Mouse (Mus musculus) subcutaneous adipose tissue, adult 2 months (tissue): ENCODE measurements around the gene Ccnd3. TPM values are rescaled to one million over a fixed set of nuclear protein-coding genes. Genes with fewer than 3 reads are reported as not detected.

Source experiments
- polyA plus RNA-seq: library from polyadenylated mRNA; depleted of rRNA; stranded (reverse); fragments of >200 nt; gene quantifications from 2 replicates; pipeline ENCODE4 v1.2.3, GENCODE M21; 2012; ENCODE audit warnings: low replicate concordance; rRNA removed

Ccnd3 gene
- polyA plus RNA-seq = 165 and 189 TPM in 2 replicates

DNA sequence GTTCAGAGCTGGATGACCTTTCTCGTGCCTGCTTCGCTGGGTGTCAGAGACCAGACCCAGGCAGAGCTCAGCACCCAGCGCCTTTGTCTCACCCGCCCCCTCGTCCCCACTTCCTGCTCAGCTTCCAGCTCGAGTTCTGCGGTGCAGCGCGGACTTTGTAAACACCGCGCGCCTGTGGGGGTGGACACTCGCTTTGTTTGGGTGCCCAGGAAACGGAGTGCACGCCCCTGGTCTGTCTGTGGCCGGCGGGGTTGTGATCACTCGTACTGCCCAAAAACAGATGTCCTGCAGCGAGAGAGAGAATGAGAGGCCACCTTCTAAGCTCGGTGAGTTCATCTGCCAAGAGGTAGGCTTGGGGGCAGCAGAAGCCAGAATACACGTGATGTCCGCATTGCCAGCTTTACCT is at the start of gene Ccnd3:
Ccnd3 (plus strand) TSS at position 111 of the 406 bp plus-strand sequence.

DNA sequence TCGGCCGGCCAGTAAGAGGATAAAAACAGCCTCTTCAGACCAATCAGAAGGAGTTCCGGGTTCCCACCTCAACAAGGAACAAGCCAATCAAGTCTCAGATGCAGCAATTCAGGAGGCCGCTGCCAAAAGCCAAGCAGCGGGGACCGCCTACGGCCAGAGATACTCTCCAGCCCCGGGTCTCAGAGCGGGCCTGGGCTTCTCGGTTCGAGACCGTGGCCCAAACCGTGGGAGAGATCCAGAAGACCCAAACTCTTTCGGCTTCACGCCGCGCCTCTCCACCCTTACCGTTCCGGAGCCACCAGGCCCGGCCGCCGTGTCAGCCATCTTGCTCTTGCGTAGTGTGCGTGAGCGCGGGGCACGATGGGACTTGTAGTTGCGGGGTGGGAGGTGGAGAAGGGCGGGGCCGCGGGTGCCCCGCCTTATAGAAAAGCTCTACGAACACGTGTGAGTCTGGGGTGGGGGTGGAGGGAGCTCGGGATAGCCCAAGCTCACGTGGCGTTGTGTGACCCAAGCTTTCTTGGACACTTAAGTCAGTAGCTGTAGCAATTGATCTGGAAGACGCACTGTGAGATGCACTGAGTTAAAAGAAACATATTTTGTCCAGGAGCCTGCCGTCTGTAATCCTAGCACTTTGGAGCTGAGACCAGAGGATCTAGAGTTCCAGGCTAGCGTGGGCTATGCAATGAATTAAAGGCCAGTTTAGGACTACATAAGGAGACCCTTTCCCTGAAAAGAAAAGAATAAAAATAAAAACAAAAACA is 2.7 kb upstream of the Ccnd3 start, which contains the start of gene Taf8:
Taf8 (minus strand) TSS at position 347 of the 761 bp plus-strand sequence.

DNA sequence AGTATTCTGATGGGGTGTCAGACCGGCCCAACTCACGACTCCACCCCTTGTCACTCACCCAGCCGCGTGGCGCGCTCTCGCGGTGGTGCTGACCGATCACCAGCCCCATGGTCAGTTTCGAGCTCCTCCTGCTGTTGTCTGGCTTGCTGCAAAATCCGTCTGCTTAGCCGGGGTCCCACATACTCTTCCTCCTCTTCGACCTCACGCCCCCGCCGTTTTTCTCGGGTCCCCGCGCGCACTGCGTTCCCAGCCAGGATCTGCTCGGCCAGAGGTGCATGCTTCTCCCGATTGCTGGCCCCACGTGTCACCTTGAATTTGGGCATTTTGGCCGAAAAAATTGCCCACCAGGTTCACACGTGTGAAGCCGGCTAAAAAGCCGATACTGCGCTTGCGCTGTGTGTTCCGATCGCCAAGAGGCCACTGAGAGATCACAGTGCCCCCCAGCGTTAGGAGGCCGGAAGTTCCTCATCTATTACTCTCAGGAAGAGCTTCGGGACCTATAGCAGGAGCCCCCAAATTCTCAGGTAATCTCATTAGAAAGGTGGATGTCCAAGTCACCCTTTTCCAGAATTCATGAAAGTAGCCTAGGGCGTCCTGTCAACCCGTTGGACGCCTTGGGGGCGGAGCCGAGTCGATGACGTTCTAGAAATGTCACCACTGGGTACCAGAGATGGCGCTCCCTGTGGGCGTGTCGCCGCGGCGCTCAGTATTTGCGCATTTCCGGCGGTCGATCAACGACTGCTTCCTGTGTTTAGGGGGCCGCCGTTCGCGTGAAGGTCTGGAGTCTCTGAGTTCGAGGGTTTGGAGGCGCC is 106.2 kb downstream of the Ccnd3 start, which contains the start of the genes Bysl, Med20 and Gm20517:
Bysl (minus strand) TSS at position 644 of the 812 bp plus-strand sequence.
Med20 (plus strand) TSS at position 734 of the 812 bp plus-strand sequence.
Gm20517 (plus strand) TSS at position 741 of the 812 bp plus-strand sequence.

DNA sequence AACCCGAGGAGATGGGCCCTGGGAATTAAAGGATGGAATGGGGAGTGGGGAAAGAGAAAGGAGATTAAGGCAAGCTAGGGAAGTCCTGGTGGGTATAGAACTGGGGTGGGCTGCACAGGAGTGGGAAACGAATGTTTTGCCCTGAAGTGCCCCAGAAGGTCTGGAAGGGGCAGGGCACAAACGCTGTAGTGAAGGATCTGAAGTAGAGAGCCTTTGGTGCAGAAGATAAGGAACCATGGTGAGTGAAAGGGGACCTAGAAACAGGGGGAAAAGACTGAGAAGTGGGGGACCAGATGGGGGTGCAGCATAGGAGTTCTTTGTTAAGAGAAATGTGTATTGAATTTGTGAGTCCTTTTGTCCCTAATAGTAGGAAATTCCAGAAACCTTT is 125.8 kb downstream of the Ccnd3 start, which contains the start of gene Usp49:
Usp49 (plus strand) TSS at position 13 of the 388 bp plus-strand sequence.

Other genes starting within 250 kb of the Ccnd3 start
- gene Mrps10, start 136.2 kb upstream of the Ccnd3 start, polyA plus RNA-seq = 31.0 and 34.9 TPM in 2 replicates
- gene Guca1b, start 119.7 kb upstream of the Ccnd3 start, polyA plus RNA-seq = 0.75 and 2.6 TPM in 2 replicates
- gene Guca1a, start 104.5 kb upstream of the Ccnd3 start, polyA plus RNA-seq = 1.5 and 5.1 TPM in 2 replicates
- 1.6 and 4.0 TPM in 2 replicates for gene AI661453, start 68.4 kb upstream of the Ccnd3 start, polyA plus RNA-seq
- 0.06 and 0.39 TPM in 2 replicates for gene 1700001C19Rik, start 67.7 kb upstream of the Ccnd3 start, polyA plus RNA-seq
- 25.0 and 34.5 TPM in 2 replicates for gene Taf8, start 2.8 kb upstream of the Ccnd3 start, polyA plus RNA-seq
- gene Bysl, start 106.4 kb downstream of the Ccnd3 start, polyA plus RNA-seq = 12.1 and 16.8 TPM in 2 replicates
- 30.1 and 35.1 TPM in 2 replicates for gene Med20, start 106.5 kb downstream of the Ccnd3 start, polyA plus RNA-seq
- 0.92 and 3.5 TPM in 2 replicates for gene Gm20517, start 106.5 kb downstream of the Ccnd3 start, polyA plus RNA-seq
- gene Usp49, start 125.6 kb downstream of the Ccnd3 start, polyA plus RNA-seq = 10.6 and 11.0 TPM in 2 replicates
- gene Tomm6, start 183.3 kb downstream of the Ccnd3 start, polyA plus RNA-seq = 108 and 152 TPM in 2 replicates
- 13.8 and 15.6 TPM in 2 replicates for gene Frs3, start 184.0 kb downstream of the Ccnd3 start, polyA plus RNA-seq
- gene Gm21981, start 189.4 kb downstream of the Ccnd3 start, polyA plus RNA-seq = 2.8 and 5.5 TPM in 2 replicates
- 7.4 and 9.1 TPM in 2 replicates for gene Prickle4, start 189.7 kb downstream of the Ccnd3 start, polyA plus RNA-seq
- 0.50 and 0.56 TPM in 2 replicates for gene Pgc, start 221.8 kb downstream of the Ccnd3 start, polyA plus RNA-seq
- 20.9 and 24.8 TPM in 2 replicates for gene Tfeb, start 232.0 kb downstream of the Ccnd3 start, polyA plus RNA-seq